Mouse (Mus musculus) T-helper 1 cell (primary cell): ENCODE results near the gene Krt14.
"Not testable (repeated sequence)": the region's sequence is repeated elsewhere in the genome, so short reads cannot be mapped to it uniquely, and the experiment has no call there.

Experiments
- in situ Hi-C: fragments of 300-600 bp; cut with MboI, MseI; formaldehyde crosslinking; loops from one replicate; pipeline ENCODE4 v1.15.1; 2025; ENCODE audit warnings: high pct_unique_total_duplicates

The Krt14 gene

DNA sequence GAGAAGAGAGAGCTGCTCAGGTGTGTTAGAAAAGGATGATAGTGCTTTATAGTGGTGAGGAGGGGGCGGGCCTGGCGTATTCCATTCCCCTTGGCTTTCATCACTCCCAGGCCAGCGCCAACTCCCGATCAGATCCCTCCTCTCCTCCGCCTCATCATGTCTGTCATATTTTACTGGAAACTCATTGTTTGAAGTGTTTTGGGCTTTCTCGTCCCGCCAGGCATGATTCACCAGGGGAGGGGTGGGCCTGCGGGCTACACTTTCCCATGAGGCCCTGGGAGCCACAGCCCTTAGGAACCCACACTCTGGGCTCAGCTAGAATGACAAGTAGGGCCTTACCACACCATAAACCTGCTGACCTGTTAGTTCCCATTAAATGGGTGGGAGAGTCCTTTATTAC lies at the start of gene Krt14:
TSS of gene Krt14 (minus strand) at position 51 of the 400 bp plus-strand sequence.
- in situ Hi-C loops, result no loop called here

DNA sequence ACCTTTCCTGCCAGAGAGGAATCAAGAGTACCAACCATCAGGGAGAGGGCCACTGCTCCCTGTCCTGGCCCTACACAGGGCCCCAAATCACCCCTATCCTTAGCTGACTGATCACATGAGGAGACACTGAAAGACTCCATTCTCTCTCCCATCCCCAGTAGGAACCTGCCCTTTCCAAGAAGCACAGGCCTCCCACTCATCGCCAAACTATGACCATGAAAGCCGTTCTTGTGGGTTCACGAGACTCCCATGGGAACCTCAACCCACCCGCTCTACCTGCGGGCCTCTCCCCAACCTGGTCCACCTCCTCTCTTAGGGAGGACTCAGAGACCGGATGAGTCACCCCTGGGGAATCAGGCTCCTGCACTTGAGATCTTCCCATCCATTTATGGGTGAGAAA lies 48.2 kb upstream of the Krt14 start:
- in situ Hi-C loops, result loop anchor here (10.0 kb wide), 1 partner anchor 1129 kb away; no protein-coding TSS in a partner anchor

DNA sequence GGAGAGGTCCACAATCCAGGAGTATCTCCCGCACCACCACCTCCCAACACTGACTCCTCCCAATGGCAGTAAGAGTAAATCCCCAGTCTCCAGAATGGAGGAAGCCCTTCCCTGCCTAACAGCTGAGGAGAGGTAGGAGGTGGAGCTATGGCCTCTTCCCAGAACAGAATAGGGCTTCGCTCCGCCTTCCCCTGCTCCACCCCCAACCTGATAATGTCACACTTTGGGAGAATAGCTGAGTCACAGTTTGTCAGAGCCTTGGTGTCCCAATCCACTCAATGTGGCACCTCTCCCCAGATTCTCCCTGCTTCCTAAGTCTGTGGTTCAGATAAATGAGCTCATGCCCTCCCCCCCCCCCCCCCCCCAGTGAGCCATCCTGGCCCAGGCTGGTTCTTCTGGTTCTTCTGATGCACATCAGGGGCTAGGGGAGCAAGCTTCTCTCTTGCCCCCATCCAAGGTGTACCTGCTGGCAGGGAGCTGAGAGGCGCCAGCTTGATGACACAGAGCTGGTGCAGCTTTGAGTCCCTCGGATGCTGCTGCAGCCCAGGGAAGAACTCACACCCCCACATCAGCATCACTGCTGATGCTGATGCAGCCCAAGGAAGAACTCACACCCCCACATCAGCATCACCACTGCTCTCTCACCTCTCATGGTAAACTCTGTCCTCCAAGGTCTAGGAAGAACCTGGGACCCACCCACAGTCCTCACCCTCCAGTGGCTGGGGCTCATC lies 47.2 kb upstream of the Krt14 start:
- in situ Hi-C loops, result loop anchor here (10.0 kb wide), 1 partner anchor 1130 kb away; no protein-coding TSS in a partner anchor

DNA sequence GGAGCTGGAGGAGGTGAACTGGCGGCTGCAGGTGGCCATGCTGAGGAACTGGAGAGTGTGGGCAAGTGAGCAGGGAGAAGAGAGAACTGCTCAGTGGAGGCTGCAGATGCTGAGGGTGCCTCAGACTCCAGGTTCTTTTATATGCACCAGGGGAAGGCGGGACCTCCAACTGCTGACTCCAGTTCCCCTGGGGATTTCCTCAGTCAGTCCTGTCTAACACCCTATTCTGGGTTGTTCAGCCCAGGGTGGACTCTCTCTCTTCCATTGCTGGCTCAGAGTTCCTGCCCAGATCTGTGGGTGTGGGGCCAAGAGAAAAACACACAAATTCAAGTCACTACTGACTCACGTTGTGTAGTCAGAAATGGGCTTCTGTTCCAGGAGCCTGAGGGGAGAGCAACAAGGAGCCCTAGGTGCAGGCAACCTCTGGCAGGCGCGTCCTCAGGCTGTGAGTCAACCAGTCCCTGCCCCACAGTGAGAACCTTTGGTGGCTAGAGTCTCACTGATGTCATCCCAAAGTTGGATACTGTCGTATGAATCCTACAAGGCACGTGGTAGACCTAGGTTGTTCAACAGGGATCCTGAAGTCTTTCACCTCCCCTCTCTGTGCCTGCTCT lies 41.6 kb upstream of the Krt14 start, which contains the start of gene Krt16:
TSS of gene Krt16 (minus strand) at position 51 of the 614 bp plus-strand sequence.
- in situ Hi-C loops, result no loop called here

DNA sequence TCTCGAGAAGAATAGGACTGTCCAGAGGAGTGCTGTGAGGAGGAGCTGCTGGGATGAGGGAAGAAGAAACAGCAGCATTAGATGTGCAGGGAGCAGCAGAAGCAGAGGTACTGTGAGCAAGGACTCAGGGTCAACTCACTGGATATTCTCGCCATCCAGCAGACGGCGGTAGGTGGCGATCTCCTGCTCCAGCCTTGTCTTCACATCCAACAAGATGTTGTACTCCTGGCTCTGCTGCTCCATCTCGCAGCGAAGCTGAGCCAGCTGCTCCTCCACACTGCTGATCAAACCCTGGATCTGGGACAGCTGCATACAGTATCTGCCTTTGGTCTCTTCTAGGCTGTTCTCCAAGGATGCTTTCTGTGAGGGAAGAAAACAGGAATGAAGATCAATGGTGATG lies 39.1 kb upstream of the Krt14 start:
- in situ Hi-C loops, result not testable (repeated sequence)

DNA sequence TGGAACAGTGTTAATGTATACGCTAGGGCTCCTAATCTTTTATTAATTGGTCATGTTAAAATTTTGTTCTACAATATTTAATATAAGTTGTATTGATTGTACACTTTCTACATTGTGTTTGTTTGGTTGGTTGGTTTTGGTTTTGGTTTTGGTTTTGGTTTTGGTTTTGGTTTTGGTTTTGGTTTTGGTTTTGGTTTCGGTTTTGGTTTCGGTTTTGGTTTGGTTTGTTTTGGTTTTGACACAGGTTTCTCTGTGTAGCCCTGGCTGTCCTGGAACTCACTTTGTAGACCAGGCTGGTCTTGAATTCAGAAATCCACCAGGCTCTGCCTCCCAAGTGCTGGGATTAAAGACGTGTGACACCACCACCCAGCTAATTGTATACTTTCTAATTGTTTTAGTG lies 32.9 kb upstream of the Krt14 start:
- in situ Hi-C loops, result not testable (repeated sequence)

DNA sequence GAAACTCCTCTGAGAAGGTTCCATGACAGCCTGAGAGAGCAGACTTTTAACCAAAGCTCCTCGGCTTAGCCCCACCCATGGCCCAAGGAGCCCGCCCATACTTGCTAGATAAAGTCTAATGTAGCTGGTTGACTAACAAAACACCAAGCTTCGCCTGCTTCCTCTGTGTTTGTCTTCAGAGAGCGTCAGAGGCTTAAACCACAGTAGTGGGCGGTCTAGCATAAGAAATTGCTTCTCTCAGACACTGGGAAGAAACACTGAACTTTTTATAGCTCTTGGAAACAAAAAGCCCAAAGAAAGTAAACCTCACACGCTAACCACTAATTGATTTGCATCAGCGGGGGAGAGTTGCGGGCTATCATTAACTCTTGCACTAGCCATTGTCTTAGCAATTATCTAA lies 14.4 kb upstream of the Krt14 start:
- in situ Hi-C loops, result no loop called here

DNA sequence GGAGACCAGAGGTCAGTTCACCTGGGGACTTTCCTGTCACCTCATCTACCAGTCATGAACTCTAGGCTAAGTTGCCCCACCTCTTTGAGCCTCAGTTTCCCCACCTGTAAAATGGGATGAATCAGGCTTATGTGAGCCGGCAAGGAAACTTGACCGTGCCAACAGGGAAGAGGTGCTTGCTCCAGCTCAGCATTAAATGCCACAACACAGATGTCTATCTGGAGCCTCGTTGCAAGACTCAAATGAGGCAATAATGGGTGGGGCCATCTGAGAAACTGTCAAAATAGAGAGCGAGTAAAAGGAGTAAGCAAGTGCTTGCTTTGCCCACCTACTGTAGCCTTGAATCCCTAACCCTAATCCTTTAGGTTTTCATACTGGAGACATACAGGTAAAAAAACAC lies 12.0 kb upstream of the Krt14 start:
- in situ Hi-C loops, result no loop called here

DNA sequence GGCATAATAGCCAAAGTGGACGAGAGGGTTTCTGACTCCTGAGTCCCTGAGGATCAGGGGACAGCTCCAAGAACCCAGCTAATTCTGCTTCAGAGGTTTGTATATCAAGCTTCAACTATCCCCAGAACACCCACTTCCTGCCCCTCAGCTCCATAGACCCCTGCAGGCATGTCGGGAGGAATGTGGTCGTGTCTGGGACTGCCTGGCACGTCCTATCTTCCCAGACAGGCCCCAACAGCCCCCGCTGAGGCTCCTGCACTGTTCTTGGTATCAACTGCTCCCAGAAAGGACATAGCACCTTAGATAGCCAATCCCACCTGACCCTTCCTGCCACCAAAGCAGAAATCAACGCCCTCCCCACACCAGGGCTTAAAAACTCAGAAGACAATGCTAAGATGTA lies 1.2 kb upstream of the Krt14 start:
- in situ Hi-C loops, result no loop called here

DNA sequence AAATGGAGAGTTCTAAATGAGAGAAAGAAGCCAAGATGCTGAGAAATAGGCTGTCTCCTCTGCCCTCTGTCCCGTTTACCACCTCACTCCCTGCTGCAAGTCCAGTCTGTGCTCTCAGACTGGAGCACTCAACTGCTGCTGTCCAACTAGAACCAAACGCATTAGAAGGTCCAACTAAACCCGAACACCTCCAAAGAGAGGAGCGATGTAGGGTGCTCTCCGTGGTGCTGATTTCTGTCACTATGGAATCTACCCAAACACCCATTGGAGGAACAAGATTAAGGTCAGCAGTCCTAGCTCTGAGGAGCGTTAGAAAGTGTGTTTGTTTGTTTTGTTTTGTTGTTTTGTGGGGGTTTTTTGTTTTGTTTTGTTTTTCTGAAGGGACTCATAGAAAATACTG lies 3.9 kb downstream of the Krt14 start:
- in situ Hi-C loops, result loop anchor here (5.0 kb wide), 1 partner anchor 84 kb away; no protein-coding TSS in a partner anchor

DNA sequence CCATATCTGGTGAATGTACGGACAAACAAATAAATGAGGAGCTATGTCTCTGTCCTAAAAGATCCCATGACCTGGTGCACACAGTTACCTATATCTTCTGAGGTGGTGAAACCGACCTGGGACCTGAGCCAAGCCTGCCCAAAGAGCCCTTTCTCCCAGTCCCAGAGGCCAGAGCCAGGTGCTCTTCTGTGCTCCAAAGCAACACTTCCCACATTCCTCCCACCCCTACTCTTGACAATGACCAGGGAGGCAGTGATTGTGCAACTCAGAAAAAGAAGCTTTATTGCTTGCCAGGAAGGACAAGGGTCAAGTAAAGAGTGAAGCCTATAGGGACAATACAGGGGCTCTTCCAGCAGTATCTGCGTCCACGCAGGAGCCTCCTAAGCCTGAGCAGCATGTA lies 4.4 kb downstream of the Krt14 start:
- in situ Hi-C loops, result loop anchor here (5.0 kb wide), 1 partner anchor 84 kb away; no protein-coding TSS in a partner anchor

DNA sequence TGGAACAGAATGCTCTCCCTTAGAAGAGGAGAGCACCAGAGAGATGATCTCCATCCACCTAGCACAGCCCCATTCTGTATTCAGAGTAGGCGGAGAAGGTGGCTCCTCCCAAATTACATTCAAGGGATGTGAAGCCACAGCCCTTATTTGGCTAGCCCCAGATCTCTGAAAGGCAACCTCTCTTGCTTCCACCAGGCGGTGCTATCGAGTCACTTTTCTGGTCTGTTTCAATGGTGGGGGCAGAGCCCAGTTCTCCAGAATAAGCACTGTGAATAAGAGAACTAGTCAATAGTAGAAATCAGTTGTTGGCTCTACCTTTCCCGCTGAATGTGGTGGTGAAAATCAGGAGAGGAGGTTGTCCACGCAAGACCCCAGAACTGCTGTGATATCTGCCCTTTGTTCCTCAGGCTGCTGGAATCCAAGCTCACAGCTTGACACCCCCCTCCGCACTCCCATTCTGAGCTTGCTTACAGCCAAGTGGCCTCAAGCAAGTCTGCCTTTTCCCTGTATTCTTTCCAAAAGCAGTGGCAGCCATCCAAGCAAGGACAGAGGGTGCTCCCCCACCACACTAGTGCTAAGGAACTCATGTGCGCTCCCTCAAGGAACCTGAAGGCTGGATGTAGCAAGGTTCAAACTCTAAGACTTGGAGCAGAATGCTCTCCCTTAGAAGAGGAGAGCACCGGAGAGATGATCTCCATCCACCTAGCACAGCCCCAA lies 7.1 kb downstream of the Krt14 start:
- in situ Hi-C loops, result loop anchor here (5.0 kb wide), 1 partner anchor 87 kb away; no protein-coding TSS in a partner anchor

DNA sequence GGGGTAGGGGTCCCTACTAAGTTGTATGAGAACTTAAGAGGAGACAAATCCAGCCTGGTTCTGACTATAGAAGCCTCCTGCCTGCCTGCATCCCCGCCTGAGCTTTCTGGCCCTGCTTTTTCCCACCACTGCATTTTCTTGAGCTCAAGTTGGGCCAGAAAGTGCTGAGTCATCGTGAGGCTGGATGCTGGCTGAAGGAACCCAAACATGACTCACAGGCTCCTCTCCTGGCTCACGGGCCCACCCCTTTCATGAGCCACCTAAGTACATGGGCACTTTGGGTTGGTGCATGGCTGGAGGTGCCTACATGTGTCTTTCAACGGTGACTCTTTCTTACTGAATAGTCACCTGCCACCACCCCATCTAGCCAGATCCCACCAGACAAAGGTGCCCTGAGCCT lies 8.7 kb downstream of the Krt14 start:
- in situ Hi-C loops, result no loop called here

DNA sequence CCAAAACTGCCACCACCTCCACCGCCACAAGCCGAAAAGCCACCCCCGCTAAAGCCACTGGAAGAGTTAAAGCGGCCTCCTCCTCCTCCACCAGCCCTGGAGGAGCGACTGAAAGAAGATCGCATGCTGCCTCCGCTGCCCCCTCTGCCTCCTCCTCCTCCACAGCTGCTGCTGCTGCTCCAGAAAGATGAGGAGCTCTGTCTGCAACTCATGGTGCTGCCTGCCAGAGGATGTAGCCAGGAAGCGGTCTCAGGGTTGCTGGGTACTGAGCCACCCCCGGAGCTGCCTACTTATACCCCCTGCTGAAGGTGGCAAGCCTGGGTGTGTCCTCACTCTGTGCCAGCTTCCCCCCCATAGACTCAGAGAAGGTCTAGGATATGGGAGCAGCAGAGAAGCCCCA lies 14.4 kb downstream of the Krt14 start, which contains the start of gene Krt9:
TSS of gene Krt9 (minus strand) at position 255 of the 400 bp plus-strand sequence.
- in situ Hi-C loops, result no loop called here

DNA sequence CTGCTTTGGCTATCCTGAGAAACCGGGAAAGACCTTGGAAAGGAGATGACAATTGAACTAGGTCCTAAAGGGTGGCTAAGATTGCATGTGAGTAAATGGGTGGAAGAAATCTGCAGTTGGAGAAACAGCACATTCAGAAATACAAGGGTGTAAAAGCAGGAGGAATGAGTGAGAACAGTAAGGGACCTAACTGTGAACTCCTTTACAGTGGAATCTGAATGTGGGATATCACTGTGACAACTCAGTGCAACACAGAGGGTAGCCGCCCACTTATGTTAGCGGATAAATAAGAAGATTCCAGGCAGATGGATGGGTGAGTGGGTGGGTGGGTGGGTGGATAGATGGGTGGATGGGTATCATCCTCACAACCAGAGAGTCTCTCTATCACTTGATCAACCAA lies 15.5 kb downstream of the Krt14 start:
- in situ Hi-C loops, result no loop called here

DNA sequence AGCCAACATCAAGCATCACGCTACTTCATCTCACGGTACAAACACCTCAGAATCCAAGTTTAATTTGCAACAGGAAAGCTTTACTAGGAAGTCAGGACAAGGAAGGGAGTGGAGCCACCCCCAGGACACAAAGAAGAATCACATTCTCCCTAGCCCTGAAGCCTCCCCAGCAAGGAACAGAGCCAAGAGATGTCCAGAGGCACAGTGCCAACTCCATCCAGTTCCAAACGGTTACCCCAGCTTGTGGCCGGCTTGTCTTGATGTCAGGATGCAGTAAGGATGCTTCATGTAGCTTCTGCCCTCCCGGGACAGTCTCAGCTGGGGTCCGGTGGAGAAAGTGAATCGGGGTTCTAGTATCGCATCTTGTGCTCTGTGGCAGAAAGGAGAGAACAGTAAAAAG lies 20.6 kb downstream of the Krt14 start:
- in situ Hi-C loops, result loop anchor here (5.0 kb wide), 1 partner anchor 84 kb away; no protein-coding TSS in a partner anchor

DNA sequence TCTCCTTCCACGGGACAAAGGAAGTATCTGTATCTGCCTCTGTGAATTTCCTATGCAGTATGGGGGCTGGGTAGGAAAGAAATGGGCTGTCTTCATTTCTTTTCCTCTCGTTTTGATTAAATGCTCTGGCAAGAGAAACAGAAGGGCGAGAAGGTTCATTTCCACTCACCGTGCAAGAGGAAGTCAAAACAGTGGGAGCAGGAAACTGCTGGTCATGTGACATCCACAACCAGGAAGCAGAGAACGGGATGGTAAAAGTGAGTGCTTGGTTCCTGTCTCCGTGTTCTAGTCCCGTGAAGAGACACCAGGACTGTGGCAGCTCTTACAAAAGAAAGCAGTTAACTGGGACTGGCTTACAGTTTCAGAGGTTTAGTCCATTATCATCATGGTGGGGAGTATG lies 25.6 kb downstream of the Krt14 start:
- in situ Hi-C loops, result no loop called here

DNA sequence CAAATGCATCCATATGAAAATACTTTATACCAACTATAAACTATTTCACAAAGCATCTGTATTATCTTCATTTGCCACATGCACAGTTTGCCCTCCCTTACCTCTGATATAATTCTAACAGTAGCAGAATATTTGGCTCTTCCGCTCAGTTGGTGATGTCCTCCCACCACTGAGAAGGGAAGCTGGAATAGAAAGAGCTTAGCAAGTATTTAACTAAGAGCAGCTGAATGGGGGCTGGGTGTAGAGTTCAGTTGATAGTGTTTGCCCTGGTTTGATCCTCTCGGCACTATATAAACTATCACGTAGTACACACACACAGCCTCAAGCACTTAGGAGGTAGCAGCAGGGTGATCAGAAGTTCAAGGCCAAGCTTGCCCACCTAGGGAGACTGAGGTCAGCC lies 28.1 kb downstream of the Krt14 start:
- in situ Hi-C loops, result loop anchor here (10.0 kb wide), 1 partner anchor 106 kb away; no protein-coding TSS in a partner anchor

DNA sequence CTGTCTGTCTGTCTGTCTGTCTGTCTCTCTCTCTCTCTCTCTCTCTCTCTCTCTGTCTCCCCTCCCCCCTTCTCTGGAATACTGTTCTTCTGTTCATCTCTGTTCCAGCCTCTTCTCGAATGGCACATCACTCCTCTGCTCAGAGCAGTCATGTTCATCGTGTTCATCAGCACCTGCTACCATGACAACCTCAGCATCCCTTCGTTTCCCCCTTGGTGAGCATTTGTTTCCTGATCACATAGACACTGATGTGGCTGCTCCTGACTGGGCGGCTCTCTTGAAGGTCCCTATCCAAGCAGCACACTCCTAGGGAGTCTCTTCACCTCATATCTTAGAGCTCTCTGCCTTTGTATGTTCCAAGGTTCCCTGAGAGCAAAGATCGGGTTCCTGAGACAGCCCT lies 29.0 kb downstream of the Krt14 start:
- in situ Hi-C loops, result loop anchor here (10.0 kb wide), 1 partner anchor 106 kb away; no protein-coding TSS in a partner anchor

DNA sequence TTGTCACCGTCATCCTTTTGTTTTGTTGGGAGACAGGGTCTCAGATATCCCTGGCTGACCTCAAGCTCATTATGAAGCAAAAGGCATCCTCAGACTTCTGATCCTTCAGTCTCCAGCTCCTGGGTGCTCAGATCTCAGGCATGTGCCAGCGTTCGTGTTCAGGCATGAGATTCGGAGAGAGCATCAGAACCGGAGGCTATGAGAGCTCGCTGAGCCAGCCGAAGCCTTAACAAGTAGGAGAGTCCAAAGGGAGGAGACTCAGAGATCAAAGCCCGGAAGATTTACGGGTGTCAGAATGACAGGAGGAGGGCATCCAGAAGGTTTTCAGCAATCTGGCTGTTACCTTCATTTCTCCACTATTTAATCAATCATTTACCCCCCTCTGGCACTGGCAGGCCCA lies 30.6 kb downstream of the Krt14 start:
- in situ Hi-C loops, result loop anchor here (10.0 kb wide), 1 partner anchor 108 kb away; no protein-coding TSS in a partner anchor

DNA sequence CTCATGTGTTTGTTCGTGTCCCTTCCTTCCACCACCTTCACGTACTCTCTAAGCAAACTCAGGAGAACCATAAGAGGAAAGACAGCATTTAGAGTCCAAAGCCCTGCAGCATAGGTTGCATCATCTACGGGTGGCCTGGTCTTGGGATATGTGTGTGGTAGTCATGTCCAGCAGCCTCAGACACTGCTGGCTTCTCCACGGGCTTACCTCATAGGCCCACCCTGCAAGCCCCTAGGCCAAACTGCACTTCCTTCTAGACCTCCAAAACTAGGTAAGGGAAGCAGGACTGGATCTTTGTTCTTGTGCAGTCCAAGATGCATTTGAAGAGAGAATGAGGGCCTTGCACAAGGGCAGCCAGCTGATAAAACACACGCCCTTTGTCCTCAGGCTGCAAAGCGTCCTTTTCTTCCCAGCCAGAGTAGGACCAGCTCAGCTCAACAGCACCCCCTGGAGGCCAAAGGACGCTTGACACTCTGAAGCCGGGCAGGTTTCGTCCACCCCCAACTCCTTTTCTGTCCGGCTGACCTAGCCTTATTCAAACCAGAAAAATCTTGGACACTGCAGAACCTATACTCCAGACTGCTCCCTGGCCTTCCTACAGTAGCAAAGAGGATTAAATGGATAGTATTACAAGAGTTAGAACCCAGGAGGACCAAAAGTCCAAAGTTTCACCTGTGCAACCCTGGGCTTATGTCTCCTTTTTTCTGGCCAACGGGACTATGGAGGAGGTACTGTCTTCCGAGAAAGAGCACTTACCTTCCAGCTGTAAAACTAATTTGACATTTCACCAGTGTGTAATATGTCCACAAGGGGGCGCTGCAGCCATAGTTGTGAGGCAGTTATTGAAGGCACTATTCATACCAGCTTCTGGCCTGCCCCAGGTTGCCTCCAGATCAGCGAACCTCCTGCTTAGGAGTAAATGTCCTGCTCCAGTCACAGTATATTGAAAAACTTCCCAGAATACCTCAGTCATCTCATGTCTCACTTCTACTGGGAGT lies 38.3 kb downstream of the Krt14 start:
- in situ Hi-C loops, result no loop called here
